Mouse (Mus musculus): ENCODE measurements around the gene Gm9857.

Gene Gm9857

GRCm38 (mm10) chr3:108921822-108922221, 18.4 kb downstream of the Gm9857 start:
- DNase-seq: no peak

DNA sequence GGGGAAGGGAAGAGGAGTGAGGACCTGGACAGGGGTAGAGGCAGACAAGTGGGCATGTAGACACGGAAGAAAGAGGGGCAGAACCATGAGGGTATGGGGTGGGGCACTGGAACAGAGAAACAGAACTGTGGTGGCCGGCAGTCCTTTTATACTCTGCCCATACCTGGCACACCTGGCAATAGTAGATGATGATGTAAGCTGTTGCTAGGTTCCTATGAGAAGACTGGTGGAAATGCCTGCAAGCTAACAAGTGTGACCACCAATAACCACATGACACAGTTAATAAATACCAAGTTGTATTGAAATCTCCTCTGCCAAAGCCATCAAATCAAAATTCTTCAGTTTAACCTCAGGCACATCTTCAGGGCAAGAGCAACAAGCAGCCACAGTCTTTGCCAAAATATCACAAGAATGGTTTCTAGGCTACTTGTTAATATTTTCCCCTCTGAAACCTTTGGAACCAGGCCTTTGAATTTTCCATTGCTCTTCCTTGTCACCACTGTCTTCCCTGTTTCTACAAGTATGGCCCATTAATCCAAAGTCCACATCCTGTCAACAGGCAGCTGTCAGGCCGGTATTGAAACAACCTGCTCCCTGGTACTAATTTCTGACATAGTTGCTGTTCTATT, 19.7 kb downstream of the Gm9857 start:
- no peak for DNase-seq

DNA sequence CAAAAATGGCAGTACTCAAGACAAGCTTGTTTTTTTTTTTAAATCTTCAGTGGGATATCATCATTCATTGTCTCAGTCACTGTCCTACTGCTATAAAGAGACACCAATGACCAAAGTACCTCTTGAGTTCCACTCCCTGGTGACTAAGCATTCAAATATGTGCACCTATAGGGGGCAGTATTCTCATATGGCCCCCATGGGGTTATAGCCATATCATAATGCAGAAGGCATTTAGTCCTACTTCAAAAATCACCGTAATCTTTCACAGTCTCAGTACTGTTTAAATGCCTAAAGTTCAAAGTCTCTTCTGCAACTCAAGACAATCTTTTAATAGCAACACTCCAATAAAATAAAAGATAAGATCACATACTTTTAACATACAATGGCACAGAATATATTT, 21.4 kb downstream of the Gm9857 start:
- no peak for DNase-seq

DNA sequence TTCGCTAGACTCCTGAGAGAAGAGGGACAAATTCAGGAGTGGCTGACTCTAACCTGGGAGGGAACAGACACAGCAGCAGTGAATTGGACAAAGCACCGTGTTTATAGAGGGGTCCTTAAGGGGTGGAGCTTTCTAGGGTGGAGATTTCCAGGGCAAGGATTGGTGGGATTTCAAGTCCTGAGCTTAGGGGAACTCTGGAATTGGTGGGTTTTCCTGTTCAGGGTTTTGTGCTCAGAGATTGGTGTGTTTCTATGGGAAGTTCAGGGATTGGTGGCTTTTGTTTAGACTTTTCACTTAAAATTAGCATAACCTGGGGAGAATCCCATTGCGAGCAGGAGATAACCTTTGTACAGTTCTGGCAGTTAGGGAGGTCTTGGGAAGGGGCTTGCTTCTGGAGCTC, 22.3 kb downstream of the Gm9857 start:
- no peak for DNase-seq

GRCm38 (mm10) chr3:108916857-108917256, 23.4 kb downstream of the Gm9857 start:
- no peak for DNase-seq

DNA sequence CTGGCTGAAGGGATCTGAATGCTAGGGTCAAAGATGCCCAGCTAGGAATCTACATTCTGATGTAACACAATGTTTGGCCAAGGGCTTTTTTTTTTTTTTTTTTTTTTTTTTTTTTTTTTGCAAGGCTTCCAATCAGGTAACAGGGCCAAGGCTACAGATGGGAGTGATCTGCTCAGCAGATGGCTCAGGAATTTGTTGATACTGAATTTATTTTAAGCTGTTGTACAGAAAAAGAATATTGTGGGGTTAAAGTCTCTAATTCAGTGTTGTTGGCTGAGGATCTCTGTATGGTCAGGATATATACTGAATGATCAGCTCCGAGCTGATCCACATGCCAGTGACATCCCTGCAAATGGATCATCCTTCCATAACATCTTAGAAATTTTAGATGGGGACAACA, 24.2 kb downstream of the Gm9857 start:
- no peak for DNase-seq

DNA sequence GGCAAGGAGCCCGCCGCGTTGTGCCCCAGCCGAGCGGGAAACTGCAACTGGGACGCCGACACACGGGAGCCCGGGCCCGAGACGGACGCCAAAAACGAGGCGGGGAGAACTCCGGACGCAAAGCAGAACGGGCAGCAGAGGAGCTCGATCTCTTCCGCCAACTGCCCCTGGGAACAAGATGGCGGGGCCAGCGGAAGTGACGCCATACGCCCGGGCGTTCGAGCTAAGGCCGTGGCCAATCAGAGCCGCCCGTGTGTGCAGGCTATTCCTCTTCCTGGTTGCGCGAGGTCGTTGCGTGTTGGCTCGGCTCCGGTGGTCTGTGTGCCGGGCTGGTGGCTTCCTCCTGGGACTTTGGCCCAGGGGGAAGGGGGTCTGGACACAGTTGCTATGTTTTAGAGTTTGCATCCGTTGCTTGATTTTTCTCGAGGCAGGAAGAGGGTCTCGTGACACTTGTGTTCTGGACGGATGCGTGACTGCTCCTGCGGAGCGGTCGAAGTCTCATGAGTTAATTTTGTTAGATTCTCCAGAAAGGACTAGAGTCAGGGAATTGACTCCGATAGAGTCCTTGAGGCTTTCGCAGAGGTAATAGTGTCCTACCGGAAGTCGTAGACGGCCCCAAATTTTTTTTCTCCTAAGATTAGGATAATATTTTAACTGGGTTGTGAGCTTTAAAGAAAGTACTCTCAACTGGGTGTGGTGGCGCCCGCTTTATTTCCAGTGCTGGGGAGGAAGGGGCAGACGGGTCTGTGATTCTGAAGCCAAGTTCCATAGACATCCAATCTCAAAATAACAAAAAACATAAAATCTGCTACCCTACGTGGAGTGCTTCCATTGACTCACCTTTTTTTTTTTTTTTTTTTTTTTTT, 28.5 kb downstream of the Gm9857 start, which contains the start of gene Prpf38b:
Gene Prpf38b, minus strand, starts transcription at position 180 of the 866 bp plus-strand sequence.
- DNase-seq: peak; percentile 91

DNA sequence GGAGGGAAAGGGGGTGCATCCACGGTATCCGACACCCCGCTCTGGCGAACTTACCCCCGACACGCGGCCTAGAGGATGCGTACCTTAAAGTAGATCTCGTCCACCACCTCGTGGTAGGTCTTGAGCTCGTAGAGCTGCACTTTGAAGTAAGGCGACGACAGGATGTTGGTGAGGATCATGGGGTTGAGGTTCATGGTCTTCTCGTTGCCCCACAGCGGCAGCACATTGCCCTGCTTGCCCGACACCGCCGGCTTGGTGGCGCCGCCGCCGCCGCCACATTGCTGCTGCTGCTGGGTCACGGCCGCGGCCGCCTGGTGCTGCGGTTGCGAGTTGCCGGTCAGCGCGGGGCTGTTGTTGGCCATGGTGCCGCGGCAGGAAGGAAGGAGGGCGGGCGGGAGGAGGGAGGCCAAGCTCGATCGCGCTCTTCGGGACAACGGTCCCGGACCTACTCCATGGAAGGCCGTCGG, 29.1 kb downstream of the Gm9857 start:
- peak; percentile 49 for DNase-seq

GRCm38 (mm10) chr3:108910303-108911080, 29.8 kb downstream of the Gm9857 start:
- no peak for DNase-seq

GRCm38 (mm10) chr3:108902934-108903333, 37.3 kb downstream of the Gm9857 start:
- no peak for DNase-seq

GRCm38 (mm10) chr3:108902038-108902437, 38.2 kb downstream of the Gm9857 start:
- no peak for DNase-seq

DNA sequence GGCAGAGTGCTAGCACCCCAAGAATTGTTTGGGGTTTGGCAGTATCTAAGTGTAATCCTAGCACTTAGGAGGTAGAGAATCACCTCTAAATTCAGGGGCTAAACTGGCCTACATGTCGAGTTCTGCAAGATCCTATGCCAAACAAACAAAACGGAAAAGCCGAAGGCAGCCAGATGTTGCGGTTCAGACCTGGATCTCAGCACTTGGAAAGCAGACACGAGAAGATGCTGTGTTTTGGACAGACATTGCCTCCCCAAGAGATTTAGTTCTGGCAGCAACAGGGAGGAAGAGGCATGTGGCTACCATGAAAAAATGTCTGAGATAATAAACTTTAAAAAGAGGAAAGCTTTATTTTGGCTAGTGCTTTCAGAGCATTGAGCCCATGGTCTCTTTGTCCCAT, 39.6 kb downstream of the Gm9857 start:
- DNase-seq: no peak

GRCm38 (mm10) chr3:108900147-108900546, 40.1 kb downstream of the Gm9857 start:
- no peak for DNase-seq

DNA sequence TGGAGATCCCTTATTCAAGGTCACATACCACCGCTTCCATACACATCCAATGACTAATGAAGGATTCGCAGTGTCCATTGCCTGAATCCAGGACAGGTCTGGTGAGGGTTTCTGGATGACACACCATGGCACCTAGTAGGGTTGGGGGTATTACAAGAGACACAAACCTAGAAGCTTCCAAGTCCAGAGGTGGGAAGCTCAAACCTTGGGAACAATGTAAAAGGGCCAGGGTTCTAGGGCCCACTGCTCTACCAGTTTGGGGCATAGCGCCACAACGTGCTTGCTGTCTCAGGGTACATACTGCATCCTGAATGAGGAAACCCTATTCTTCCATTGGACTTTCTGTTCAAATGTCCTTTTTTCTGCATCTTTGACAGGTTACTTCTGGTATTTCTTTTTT, 41.6 kb downstream of the Gm9857 start:
- no peak for DNase-seq

DNA sequence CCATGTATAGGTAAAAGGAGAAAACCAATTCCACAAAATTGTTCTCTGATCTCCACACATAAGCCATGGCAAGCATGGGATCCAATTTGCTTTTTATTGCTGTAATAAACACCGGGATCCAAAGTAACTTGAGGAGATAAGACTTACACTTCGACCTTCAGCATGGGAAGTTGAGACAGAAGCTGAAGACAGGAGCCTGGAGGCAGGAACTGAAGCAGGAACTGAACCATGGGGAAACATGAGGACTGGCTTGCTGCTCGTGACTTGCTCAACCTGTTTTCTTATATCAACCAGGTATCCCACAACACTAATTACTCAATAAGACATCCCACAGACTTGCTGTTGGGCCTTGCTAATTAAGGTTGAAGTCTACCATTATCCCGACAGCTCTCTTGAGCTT, 47.3 kb downstream of the Gm9857 start:
- no peak for DNase-seq

GRCm38 (mm10) chr3:108892080-108892479, 48.2 kb downstream of the Gm9857 start:
- no peak for DNase-seq
